24 mouse cellular contexts compared by ENCODE assay signal in genomic region chr1:170448244-170448643, GRCm38 (mm10).
"Had no signal": no experiment of that assay in that cellular context is flagged by ENCODE, and none has a peak within 500 bp of the region (broad histone marks: within the 10 kb centered on the region; RNA-seq: fewer than 3 reads in every experiment).

No protein-coding gene starts in this region.

- H3K4me3 ChIP-seq: gastrocnemius, adult 2 months; heart, embryonic 10.5 days; heart, embryonic 12.5 days; hindbrain, embryonic 10.5 days; intestine, embryonic 15.5 days; layer of hippocampus, adult 2 months; limb, embryonic 12.5 days; limb, embryonic 15.5 days; liver, embryonic 12.5 days had no signal

- H3K9ac ChIP-seq: heart, embryonic 12.5 days; hindbrain, embryonic 14.5 days; intestine, embryonic 15.5 days; limb, embryonic 12.5 days; limb, embryonic 15.5 days; liver, embryonic 12.5 days had no signal

- H3K36me3 ChIP-seq: heart, embryonic 10.5 days; heart, embryonic 12.5 days; hindbrain, embryonic 10.5 days; intestine, embryonic 15.5 days; limb, embryonic 12.5 days; limb, embryonic 15.5 days; liver, embryonic 12.5 days had no signal

- H3K27me3 ChIP-seq: heart, embryonic 12.5 days; intestine, embryonic 15.5 days; limb, embryonic 15.5 days; liver, embryonic 12.5 days had no signal

- DNase-seq: gastrocnemius, adult 2 months; gastrocnemius, postnatal 10 days; gastrocnemius, postnatal 25 days; heart, adult 18-20 months; heart, postnatal 10 days; heart, postnatal 4 days; kidney, adult 18-20 months; kidney, adult 8-10 months; kidney, postnatal 10 days; kidney, postnatal 25 days; kidney, postnatal 4 days; left cerebral cortex, postnatal 4 days had no signal

- H3K4me2 ChIP-seq: heart, embryonic 12.5 days; hindbrain, embryonic 14.5 days; intestine, embryonic 15.5 days; limb, embryonic 12.5 days; limb, embryonic 15.5 days; liver, embryonic 12.5 days had no signal

- H3K4me1 ChIP-seq: liver, embryonic 12.5 days had no signal

- H3K27ac ChIP-seq: gastrocnemius, adult 2 months; heart, embryonic 10.5 days; hindbrain, embryonic 10.5 days; hindbrain, embryonic 14.5 days; intestine, embryonic 15.5 days; layer of hippocampus, adult 2 months; limb, embryonic 12.5 days; limb, embryonic 15.5 days; liver, embryonic 12.5 days had no signal

- ATAC-seq: hindbrain, embryonic 16.5 days; inflammation-experienced regulatory T-cells, adult 6 months; intestine, embryonic 15.5 days; intestine, postnatal 0 days; liver, embryonic 12.5 days had no signal

- H3K9me3 ChIP-seq: heart, embryonic 10.5 days; heart, embryonic 12.5 days; hindbrain, embryonic 10.5 days; intestine, embryonic 15.5 days; limb, embryonic 12.5 days; limb, embryonic 15.5 days; liver, embryonic 12.5 days had no signal
